ENCODE assay signal across 9 mouse cellular contexts in the genomic region with DNA sequence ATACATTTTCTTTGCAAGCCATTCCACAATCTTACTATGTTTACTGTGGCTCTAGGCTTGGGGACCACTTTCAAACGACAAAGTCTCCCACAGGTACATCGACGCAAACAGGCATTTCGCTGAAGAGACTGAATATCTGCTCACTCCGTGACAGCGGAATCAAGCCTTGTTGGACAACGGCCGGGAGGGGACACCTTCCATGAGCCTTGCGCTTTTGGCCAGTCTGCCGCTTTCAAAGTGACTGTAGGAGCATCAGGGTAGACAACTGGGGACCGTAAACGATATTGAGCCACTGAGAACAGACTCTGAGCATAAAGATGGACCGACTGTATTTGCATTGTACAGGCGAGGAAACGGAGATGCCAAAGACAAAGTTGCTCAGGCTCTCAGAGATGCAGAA. TPM values are rescaled to one million over a fixed set of nuclear protein-coding genes. Genes with fewer than 3 reads are reported as not detected.
DNase-seq lines count a peak whose midpoint lies in the region; ATAC-seq and TF ChIP-seq lines count a peak whose summit lies in the region.
"Had no signal": no experiment of that assay in that cellular context is flagged by ENCODE, and none has a peak within 500 bp of the region (broad histone marks: within the 10 kb centered on the region; RNA-seq: fewer than 3 reads in every experiment).

No protein-coding gene starts in this region.

- H3K4me3 ChIP-seq in heart, embryonic 11.5 days (ENCODE audit: low read depth, low read length), result peak overlapping the region; percentile 68
- peak overlapping the region; percentile 86; the same call in 1 of the 2 replicates for H3K4me3 ChIP-seq in E14TG2a.4 (replicated peaks; ENCODE audit: low read length)
- H3K4me3 ChIP-seq in forebrain, embryonic 16.5 days (replicated peaks; ENCODE audit: low read length), result no peak overlapping the region; the same call in 1 of the 2 replicates
- peak overlapping the region; percentile 68 for H3K4me3 ChIP-seq in liver, embryonic 13.5 days (replicated peaks)

- peak overlapping the region; percentile 91 for H3K9ac ChIP-seq in heart, embryonic 11.5 days (ENCODE audit: low read depth, low read length)
- no peak overlapping the region; the same call in 1 of the 2 replicates for H3K9ac ChIP-seq in forebrain, embryonic 16.5 days (replicated peaks; ENCODE audit: low read depth, low read length)
- peak overlapping the region; percentile 85 for H3K9ac ChIP-seq in liver, embryonic 13.5 days

- ATAC-seq in heart, embryonic 11.5 days (replicated peaks; ENCODE audit: insufficient number of reproducible peaks, low FRiP score, low TSS enrichment), result no peak
- ATAC-seq in forebrain, embryonic 16.5 days, result no peak
- ATAC-seq in liver, embryonic 13.5 days (ENCODE audit: low read depth), result no peak

- no peak for TF ChIP-seq CTCF in E14TG2a.4 (conservative IDR thresholded peaks at IDR 0.05; ENCODE audit: low read length)

- peak overlapping the region; percentile 93; the same call in 1 of the 2 replicates for H3K27ac ChIP-seq in heart, embryonic 11.5 days (ENCODE audit: low read depth, low read length)
- no peak overlapping the region for H3K27ac ChIP-seq in forebrain, embryonic 16.5 days (ENCODE audit: low read length)
- peak overlapping the region; percentile 95 for H3K27ac ChIP-seq in liver, embryonic 13.5 days

- DNase-seq in heart, adult 8-10 months (ENCODE audit: low spot score), result no peak
- DNase-seq in liver, embryonic 13.5 days, result no peak
- no peak for DNase-seq in left cerebral cortex, adult 11 months (ENCODE audit: low spot score)
- DNase-seq in right cerebral cortex, adult 18-20 months, result no peak
- no peak for DNase-seq in natural killer cell, adult 2 months (ENCODE audit: low spot score in 2 of 2)
- DNase-seq: cerebellum, postnatal 36 days had no signal

- 0 out of 2 replicates have a peak, but pooled peaks cover 2% of the 10 kb centered on the region for H3K36me3 ChIP-seq in heart, embryonic 11.5 days (ENCODE audit: control insufficient read depth, insufficient read depth, low read length)
- H3K36me3 ChIP-seq in E14TG2a.4 (ENCODE audit: insufficient read depth, low read length), result peaks cover 20% of the 10 kb centered on the region
- H3K36me3 ChIP-seq in forebrain, embryonic 16.5 days (ENCODE audit: control insufficient read depth, insufficient read depth), result no peaks in the 10 kb centered on the region
- peaks cover 29% of the 10 kb centered on the region for H3K36me3 ChIP-seq in liver, embryonic 13.5 days

- peak overlapping the region; percentile 90 for H3K4me2 ChIP-seq in heart, embryonic 11.5 days
- peak overlapping the region; percentile 98; the same call in 1 of the 2 replicates for H3K4me2 ChIP-seq in forebrain, embryonic 16.5 days (ENCODE audit: low read length)
- H3K4me2 ChIP-seq in liver, embryonic 13.5 days, result peak overlapping the region; percentile 92

- H3K4me1 ChIP-seq in heart, embryonic 11.5 days (ENCODE audit: control insufficient read depth, insufficient read depth, low read length), result peaks cover 9% of the 10 kb centered on the region
- peaks cover 23% of the 10 kb centered on the region for H3K4me1 ChIP-seq in E14TG2a.4 (replicated peaks; ENCODE audit: low read depth, low read length)
- peaks cover 10% of the 10 kb centered on the region for H3K4me1 ChIP-seq in forebrain, embryonic 16.5 days (replicated peaks; ENCODE audit: control insufficient read depth, insufficient read depth, low read length)
- H3K4me1 ChIP-seq in liver, embryonic 13.5 days (replicated peaks), result peaks cover 69% of the 10 kb centered on the region

- H3K27me3 ChIP-seq in heart, embryonic 11.5 days (ENCODE audit: control insufficient read depth, insufficient read depth, low read length), result no peaks in the 10 kb centered on the region
- no peaks in the 10 kb centered on the region for H3K27me3 ChIP-seq in E14TG2a.4 (ENCODE audit: insufficient read depth, low read length)
- no peaks in the 10 kb centered on the region for H3K27me3 ChIP-seq in forebrain, embryonic 16.5 days (replicated peaks; ENCODE audit: control insufficient read depth, insufficient read depth, low read length)
- H3K27me3 ChIP-seq in liver, embryonic 13.5 days, result no peaks in the 10 kb centered on the region

- no peaks in the 10 kb centered on the region for H3K9me3 ChIP-seq in heart, embryonic 11.5 days (replicated peaks; ENCODE audit: control insufficient read depth, low read length)
- H3K9me3 ChIP-seq in E14TG2a.4 (ENCODE audit: low read length), result no peaks in the 10 kb centered on the region
- H3K9me3 ChIP-seq in forebrain, embryonic 16.5 days (ENCODE audit: control insufficient read depth, low read length), result no peaks in the 10 kb centered on the region
- no peaks in the 10 kb centered on the region for H3K9me3 ChIP-seq in liver, embryonic 13.5 days (replicated peaks)

- 83% methylated on average over 15 of the region's 15 CpGs for WGBS in heart, embryonic 11.5 days (ENCODE audit: insufficient replicate concordance)
- 83% methylated on average over 15 of the region's 15 CpGs for WGBS in forebrain, embryonic 16.5 days
- WGBS in liver, embryonic 13.5 days (ENCODE audit: insufficient replicate concordance), result 80% methylated on average over 15 of the region's 15 CpGs

RNA-seq across cellular contexts. Expression of a gene that starts 1.5 kb away (rescaled TPM):
- polyA plus RNA-seq in heart, embryonic 11.5 days (2014; fragmentation: Nextera tagmentation; extraction: Ambion mirVana), result 60.3 and 67.0 TPM in 2 replicates
- total RNA-seq in heart, adult 8-10 months (2022), result 10 to 100 TPM; 26.4 to 31.2 (median 29.3) TPM
- 40.1 and 40.3 TPM in 2 replicates for polyA plus RNA-seq in forebrain, embryonic 16.5 days (2015; fragmentation: Nextera tagmentation; extraction: Ambion mirVana)
- 65.6 and 65.7 TPM in 2 replicates for polyA plus RNA-seq in liver, embryonic 13.5 days (2015; fragmentation: Nextera tagmentation; extraction: Ambion mirVana)

RNA-seq across cellular contexts. Expression of a gene that starts 54.0 kb away (rescaled TPM):
- polyA plus RNA-seq in heart, embryonic 11.5 days (2014; fragmentation: Nextera tagmentation; extraction: Ambion mirVana), result 21.3 and 25.0 TPM in 2 replicates
- total RNA-seq in heart, adult 8-10 months (2022), result 10 to 100 TPM; 15.8 to 17.4 (median 17.0) TPM
- polyA plus RNA-seq in forebrain, embryonic 16.5 days (2015; fragmentation: Nextera tagmentation; extraction: Ambion mirVana), result 11.3 and 15.0 TPM in 2 replicates
- 4.7 and 5.3 TPM in 2 replicates for polyA plus RNA-seq in liver, embryonic 13.5 days (2015; fragmentation: Nextera tagmentation; extraction: Ambion mirVana)
